Mouse (Mus musculus) olfactory bulb, adult 2 months (tissue): ENCODE results near the gene Fbxo21. TPM values are rescaled to one million over a fixed set of nuclear protein-coding genes. Genes with fewer than 3 reads are reported as not detected.
A peak's percentile ranks its signal among the peaks of the same experiment; 100 is the strongest.

Experiments
- H3K27ac ChIP-seq: fragments of 200-500 bp; 2 replicates; pipeline ENCODE4 v1.5.1; 2012; ENCODE audit warnings: low read depth, low read length; ENCODE audit not compliant: insufficient read depth
- H3K4me1 ChIP-seq: fragments of 200-500 bp; 2 replicates; pipeline ENCODE4 v1.6.1; 2012; ENCODE audit warnings: low read length; ENCODE audit not compliant: control insufficient read depth, insufficient read depth
- H3K4me3 ChIP-seq: fragments of 200-500 bp; 2 replicates; pipeline ENCODE4 v1.5.1; 2012; ENCODE audit warnings: mild to moderate bottlenecking, low read depth, low read length, moderate library complexity; ENCODE audit not compliant: insufficient read depth
- CTCF ChIP-seq: fragments of 200-500 bp; IDR thresholded peaks from 2 replicates; pipeline ENCODE4 v1.5.1; 2012; ENCODE audit warnings: low read depth, mild to moderate bottlenecking, low read length, moderate library complexity; ENCODE audit not compliant: insufficient read depth
- POLR2A ChIP-seq: fragments of 200-500 bp; IDR thresholded peaks from 2 replicates; pipeline ENCODE4 v1.6.1; 2012; ENCODE audit warnings: mild to moderate bottlenecking, low read depth, low read length, moderate library complexity; ENCODE audit not compliant: insufficient read depth
- WGBS: fragments of 180-500 bp; shearing (Covaris S2); methylation state at CpG from one replicate; pipeline ENCODE4 v1.1.7; 2018; 5-methylcytosine and 5-hydroxymethylcytosine counted together
- polyA plus RNA-seq: library from polyadenylated mRNA; stranded (reverse); fragments of >200 nt; gene quantifications from 2 replicates; pipeline ENCODE4 v1.2.4, GENCODE M21; 2012; ENCODE audit warnings: low replicate concordance; ENCODE audit not compliant: missing spikeins, insufficient read depth, insufficient read length

Gene Fbxo21
- polyA plus RNA-seq, 1 experiment = not detected

DNA sequence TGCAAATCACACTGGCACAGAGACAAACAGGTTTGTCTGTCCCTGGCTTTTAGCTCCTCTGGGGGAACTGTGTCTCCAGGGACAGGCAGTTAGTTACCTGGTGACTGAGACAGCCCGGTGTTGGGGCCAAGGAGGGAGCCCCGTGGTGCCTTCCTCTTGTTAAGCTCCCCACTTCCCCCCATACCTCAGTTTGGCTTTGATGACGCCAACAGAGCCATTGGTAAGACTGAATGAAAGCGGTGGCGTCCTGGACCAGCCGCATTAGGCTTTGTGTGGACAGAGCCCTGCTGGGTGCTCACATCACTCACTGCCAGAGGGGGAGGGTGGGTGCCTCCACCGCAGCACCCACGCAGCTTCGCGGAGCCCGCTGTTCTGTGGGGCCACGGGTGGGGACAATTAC is 49.4 kb downstream of the Fbxo21 start:
- H3K4me1 ChIP-seq = peaks cover 41% of the 10 kb centered on the region
- TF ChIP-seq POLR2A = no peak
- TF ChIP-seq CTCF = no peak
- whole genome bisulfite sequencing = 35% methylated on average over 12 of the region's 12 CpGs
- no peak overlapping the region for H3K27ac ChIP-seq
- H3K4me3 ChIP-seq = no peak overlapping the region

DNA sequence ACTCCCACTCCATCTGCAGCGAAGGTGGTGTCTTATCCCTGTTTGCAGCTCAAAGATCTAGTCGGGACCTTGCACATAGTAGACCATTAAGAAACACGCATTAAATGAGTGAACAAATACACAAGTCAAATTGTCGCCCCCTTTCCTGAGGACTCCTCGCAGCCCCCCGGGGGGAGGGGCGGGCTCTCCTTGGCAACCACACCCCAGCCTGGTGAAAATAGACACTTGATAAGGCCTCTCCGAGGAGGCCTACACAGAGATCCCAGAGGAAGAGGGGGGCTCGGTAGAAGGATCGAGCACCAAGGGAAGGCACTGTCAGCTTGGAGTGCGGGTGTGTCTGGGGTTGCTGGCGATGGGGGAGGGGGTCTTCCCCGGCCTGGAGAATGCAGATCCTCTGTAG is 49.8 kb downstream of the Fbxo21 start:
- no peak overlapping the region for H3K4me3 ChIP-seq
- peaks cover 45% of the 10 kb centered on the region for H3K4me1 ChIP-seq
- H3K27ac ChIP-seq = no peak overlapping the region
- WGBS = 17% methylated on average over 13 of the region's 13 CpGs
- no peak for TF ChIP-seq CTCF
- no peak for TF ChIP-seq POLR2A

- H3K4me1 ChIP-seq = peaks cover 50% of the 10 kb centered on the region
- peak overlapping the region; percentile 64 for H3K4me3 ChIP-seq
- H3K27ac ChIP-seq = no peak overlapping the region
- no peak for TF ChIP-seq CTCF
- no peak for TF ChIP-seq POLR2A
- 8% methylated on average over 39 of the region's 39 CpGs for WGBS
Observed at GRCm38 (mm10) chr5:118027101-118027697, 50.7 kb downstream of the Fbxo21 start.

- WGBS = 1% methylated on average over 61 of the region's 63 CpGs
- Histone ChIP-seq H3K27ac (no peak within 1 kb of the TSS), H3K4me1 (peaks cover 50% of the 10 kb centered on the region), H3K4me3 (peak within 1 kb of the TSS; percentile 64)
- TF ChIP-seq CTCF (no peak), POLR2A (0 out of 2 replicates have a peak, but pooled peaks have one; percentile 17)
Observed at GRCm38 (mm10) chr5:118027698-118028190, 51.2 kb downstream of the Fbxo21 start, which contains the start of gene Tesc. Gene Tesc (plus strand): TSS chr5:118027743.

GRCm38 (mm10) chr5:118028191-118029034 is 51.9 kb downstream of the Fbxo21 start:
- WGBS = 1% methylated on average over 78 of the region's 79 CpGs
- Histone ChIP-seq H3K4me1 (peaks cover 50% of the 10 kb centered on the region), H3K27ac (no peak overlapping the region), H3K4me3 (peak overlapping the region; percentile 64)
- no peak for TF ChIP-seq POLR2A

- TF ChIP-seq POLR2A (no peak), CTCF (no peak)
- WGBS = 3% methylated on average over 12 of the region's 12 CpGs
- Histone ChIP-seq H3K4me1 (peaks cover 50% of the 10 kb centered on the region), H3K4me3 (peak overlapping the region; percentile 64), H3K27ac (no peak overlapping the region)
Observed at GRCm38 (mm10) chr5:118029035-118029408, 52.5 kb downstream of the Fbxo21 start.

DNA sequence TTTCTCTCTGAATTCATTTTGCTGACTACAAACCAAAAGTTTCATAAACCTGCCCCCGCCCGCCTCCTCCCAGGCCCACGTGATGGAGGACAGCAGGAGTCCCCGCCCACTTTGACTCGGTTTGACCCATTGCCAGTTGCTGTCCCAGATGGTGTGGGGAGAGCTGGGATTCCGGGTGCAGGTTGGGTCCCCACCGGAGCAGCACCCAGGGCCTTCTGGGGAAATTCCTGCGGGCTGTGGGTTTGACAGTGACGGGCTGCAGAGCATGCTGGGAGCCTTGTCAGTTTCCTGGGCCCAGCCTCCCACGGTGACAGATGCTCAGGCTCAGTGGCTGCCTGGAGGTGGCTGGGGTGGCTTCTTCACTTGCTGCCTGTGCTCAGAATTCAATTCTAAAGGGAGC is 52.9 kb downstream of the Fbxo21 start:
- H3K4me1 ChIP-seq = peaks cover 50% of the 10 kb centered on the region
- TF ChIP-seq POLR2A (no peak), CTCF (no peak)
- H3K27ac ChIP-seq = no peak overlapping the region
- peak overlapping the region; percentile 64 for H3K4me3 ChIP-seq
- 4% methylated on average over 10 of the region's 10 CpGs for WGBS

GRCm38 (mm10) chr5:118030022-118030675 is 53.6 kb downstream of the Fbxo21 start:
- Histone ChIP-seq H3K27ac (no peak overlapping the region), H3K4me1 (peaks cover 50% of the 10 kb centered on the region), H3K4me3 (no peak overlapping the region)
- TF ChIP-seq CTCF = no peak
- TF ChIP-seq POLR2A = no peak
- 93% methylated on average over 9 of the region's 9 CpGs for WGBS

DNA sequence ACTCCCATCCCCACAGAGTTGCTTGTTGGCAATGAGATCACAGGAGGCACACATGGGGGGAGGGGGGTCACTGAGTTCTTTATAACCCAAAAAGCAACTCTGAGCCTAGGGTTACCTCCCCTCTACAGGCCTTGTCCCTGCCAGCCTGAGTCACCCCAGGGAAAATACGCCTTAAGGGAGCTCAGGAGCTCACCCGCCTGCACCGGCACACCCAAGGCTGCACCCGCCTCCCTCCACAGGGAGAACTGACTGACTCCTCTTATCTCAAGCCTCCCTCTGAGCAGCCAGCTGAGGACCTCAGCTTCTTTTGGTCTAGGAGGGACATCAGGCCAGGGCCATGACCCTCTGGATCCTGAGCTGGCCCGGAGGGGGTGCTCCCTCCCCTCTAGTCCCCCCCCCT is 54.5 kb downstream of the Fbxo21 start:
- Histone ChIP-seq H3K4me1 (peaks cover 50% of the 10 kb centered on the region), H3K27ac (no peak overlapping the region), H3K4me3 (no peak overlapping the region)
- no peak for TF ChIP-seq CTCF
- no peak for TF ChIP-seq POLR2A
- WGBS = 38% methylated on average over 5 of the region's 5 CpGs
